Mouse (Mus musculus) kidney, postnatal 0 days (tissue): ENCODE results near the gene Gm29427. TPM values are rescaled to one million over a fixed set of nuclear protein-coding genes. Genes with fewer than 3 reads are reported as not detected.

Experiments used
- ATAC-seq: fragments of 200-750 bp; cut with Nextera tagmentation; replicated peaks from 2 replicates; pipeline ENCODE4 v1.8.0; 2017; ENCODE audit warnings: low read depth, moderate number of reproducible peaks, moderate TSS enrichment, moderate library complexity; ENCODE audit not compliant: low FRiP score
- DNase-seq: peaks from one replicate; pipeline ENCODE4 v3.0.0-alpha.2; 2016; ENCODE audit warnings: low spot score
- H3K27ac ChIP-seq: fragments of 300-500 bp; sonication (generic); 2 replicates; pipeline ENCODE4 v1.5.1; 2014; ENCODE audit warnings: mild to moderate bottlenecking
- H3K27me3 ChIP-seq: fragments of 300-500 bp; sonication (generic); 2 replicates; pipeline ENCODE4 v1.6.1; 2014; ENCODE audit warnings: low read length, mixed read lengths; ENCODE audit not compliant: insufficient read depth
- H3K36me3 ChIP-seq: fragments of 300-500 bp; sonication (generic); 2 replicates; pipeline ENCODE4 v1.6.1; 2014; ENCODE audit warnings: low read length, mixed read lengths; ENCODE audit not compliant: insufficient read depth
- H3K4me1 ChIP-seq: fragments of 300-500 bp; sonication (generic); replicated peaks from 2 replicates; pipeline ENCODE4 v1.6.1; 2014; ENCODE audit warnings: antibody characterized with exemption, low read length, mixed read lengths; ENCODE audit not compliant: insufficient read depth
- H3K4me2 ChIP-seq: fragments of 300-500 bp; sonication (generic); 2 replicates; pipeline ENCODE4 v1.6.1; 2014; ENCODE audit warnings: mild to moderate bottlenecking, low read length, moderate library complexity, mixed read lengths
- H3K4me3 ChIP-seq: fragments of 300-500 bp; sonication (generic); replicated peaks from 2 replicates; pipeline ENCODE4 v1.5.1; 2014; ENCODE audit warnings: low read depth, low read length
- H3K9ac ChIP-seq: fragments of 300-500 bp; sonication (generic); 2 replicates; pipeline ENCODE4 v1.6.1; 2014; ENCODE audit warnings: low read depth, low read length
- H3K9me3 ChIP-seq: fragments of 300-500 bp; sonication (generic); replicated peaks from 2 replicates; pipeline ENCODE4 v1.6.1; 2016; ENCODE audit warnings: low read length, inconsistent platforms, mixed read lengths
- CTCF ChIP-seq: IDR thresholded peaks from 2 replicates; pipeline ENCODE4 v1.5.1; 2016; ENCODE audit warnings: antibody characterized with exemption, low read depth, mild to moderate bottlenecking, moderate library complexity
- whole genome bisulfite sequencing: fragments of 180-500 bp; shearing (Covaris S2); extraction: QIAGEN DNeasy Blood & Tissue Kit; methylation state at CpG from one replicate; pipeline ENCODE4 v1.1.7; 2014; 5-methylcytosine and 5-hydroxymethylcytosine counted together
- polyA plus RNA-seq: library from polyadenylated mRNA; unstranded; fragments of >200 nt; fragmentation: Nextera tagmentation; extraction: Ambion mirVana; gene quantifications from 2 replicates; pipeline ENCODE4 v1.2.1, GENCODE M21; 2015

Gene Gm29427
- polyA plus RNA-seq, 1 experiment from 2014 or later: not detected

DNA sequence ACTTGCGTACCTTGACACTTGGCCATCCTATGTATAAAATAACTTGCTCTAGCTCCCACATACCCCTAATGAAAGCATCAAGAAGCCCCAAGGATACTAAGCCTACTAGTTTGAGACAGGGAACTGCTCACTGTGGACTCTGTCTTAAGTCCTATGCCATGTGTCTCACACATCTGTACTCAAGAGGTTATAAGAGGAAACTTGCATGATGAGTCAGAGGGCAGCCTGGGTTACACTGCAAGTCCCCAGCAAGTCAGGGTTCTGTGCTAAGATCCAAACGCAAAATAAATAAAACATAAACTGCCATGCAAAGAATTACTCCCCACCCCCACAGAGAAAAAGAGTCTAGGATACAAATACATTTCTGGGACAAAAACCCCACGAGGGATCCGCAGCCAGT is 1.6 kb downstream of the Gm29427 start:
- Histone ChIP-seq H3K4me2 (no peak overlapping the region), H3K27me3 (no peaks in the 10 kb centered on the region), H3K27ac (no peak overlapping the region), H3K9ac (no peak overlapping the region), H3K9me3 (no peaks in the 10 kb centered on the region), H3K4me3 (no peak overlapping the region), H3K36me3 (no peaks in the 10 kb centered on the region), H3K4me1 (peaks cover 11% of the 10 kb centered on the region)
- DNase-seq (no peak), ATAC-seq (no peak)
- WGBS: 84% methylated on average over 4 of the region's 4 CpGs
- TF ChIP-seq CTCF: no peak

DNA sequence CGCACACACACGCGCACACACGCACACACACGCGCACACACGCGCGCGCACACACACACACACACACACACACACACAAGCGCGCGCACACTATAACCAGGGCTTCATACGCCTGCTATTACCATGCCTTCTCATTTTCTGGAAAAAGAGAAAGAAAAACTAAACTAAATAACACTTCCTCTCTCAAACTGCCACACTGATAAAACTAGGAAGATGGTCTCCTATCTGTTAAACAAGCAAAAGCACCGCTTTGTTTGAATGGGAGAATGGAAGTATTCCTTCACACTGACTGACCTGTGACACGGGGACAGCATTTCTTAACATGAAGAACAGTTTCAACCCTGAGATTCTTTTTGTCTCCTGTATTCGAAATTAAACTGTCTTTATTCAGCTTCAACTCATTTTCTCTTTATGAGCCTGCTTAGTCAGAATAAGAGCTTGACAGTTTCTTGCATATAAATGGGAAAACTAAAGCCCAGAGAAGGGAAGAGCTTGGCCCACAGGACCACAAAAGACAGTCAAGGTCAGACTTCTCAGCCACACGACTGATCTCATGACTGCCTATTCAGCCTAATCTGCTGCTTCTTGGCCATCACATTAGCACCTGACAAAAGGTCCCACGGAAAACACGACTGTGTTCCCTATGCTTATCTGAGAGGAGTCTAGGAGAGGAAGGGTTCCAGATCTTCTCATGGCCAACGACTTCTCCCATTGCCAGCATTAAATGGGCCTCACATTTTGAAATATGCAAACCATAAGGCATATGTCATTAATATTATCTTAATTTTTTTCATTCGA is 5.1 kb downstream of the Gm29427 start:
- no peak for TF ChIP-seq CTCF
- no peak overlapping the region for H3K4me2 ChIP-seq
- ATAC-seq (no peak), DNase-seq (no peak)
- no peak overlapping the region for H3K4me3 ChIP-seq
- H3K27me3 ChIP-seq: no peaks in the 10 kb centered on the region
- H3K27ac ChIP-seq: no peak overlapping the region
- H3K4me1 ChIP-seq: peaks cover 3% of the 10 kb centered on the region; the same call in 1 of the 2 replicates
- H3K9ac ChIP-seq: no peak overlapping the region
- H3K9me3 ChIP-seq: no peaks in the 10 kb centered on the region
- 94% methylated on average over 22 of the region's 22 CpGs for WGBS
- 0 out of 2 replicates have a peak, but pooled peaks cover 4% of the 10 kb centered on the region for H3K36me3 ChIP-seq

DNA sequence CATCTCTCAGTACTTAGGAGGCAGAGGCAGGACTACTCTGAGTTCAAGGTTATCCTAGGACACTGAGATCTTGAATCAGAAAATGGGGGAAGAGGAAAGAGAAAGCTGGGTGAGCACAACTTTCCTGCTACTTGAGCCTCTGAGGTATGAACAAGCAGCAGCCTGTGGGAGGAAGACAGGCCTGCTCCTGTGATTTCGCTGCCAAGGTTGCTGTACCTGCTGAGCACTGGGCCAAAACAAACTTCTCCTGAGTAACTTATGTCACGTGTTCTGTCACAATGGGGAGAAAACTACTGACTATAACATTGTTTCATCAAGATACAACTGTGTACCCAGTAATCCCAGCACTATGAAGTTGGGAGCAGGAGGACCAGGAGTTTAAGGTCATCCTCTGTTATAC is 12.0 kb downstream of the Gm29427 start:
- Histone ChIP-seq H3K4me1 (no peaks in the 10 kb centered on the region), H3K4me2 (no peak overlapping the region), H3K36me3 (peaks cover 40% of the 10 kb centered on the region; the same call in 1 of the 2 replicates), H3K4me3 (no peak overlapping the region), H3K27ac (no peak overlapping the region), H3K9me3 (no peaks in the 10 kb centered on the region), H3K9ac (no peak overlapping the region), H3K27me3 (no peaks in the 10 kb centered on the region)
- WGBS: 60% methylated on average over 2 of the region's 2 CpGs
- DNase-seq (no peak), ATAC-seq (no peak)
- TF ChIP-seq CTCF: no peak

DNA sequence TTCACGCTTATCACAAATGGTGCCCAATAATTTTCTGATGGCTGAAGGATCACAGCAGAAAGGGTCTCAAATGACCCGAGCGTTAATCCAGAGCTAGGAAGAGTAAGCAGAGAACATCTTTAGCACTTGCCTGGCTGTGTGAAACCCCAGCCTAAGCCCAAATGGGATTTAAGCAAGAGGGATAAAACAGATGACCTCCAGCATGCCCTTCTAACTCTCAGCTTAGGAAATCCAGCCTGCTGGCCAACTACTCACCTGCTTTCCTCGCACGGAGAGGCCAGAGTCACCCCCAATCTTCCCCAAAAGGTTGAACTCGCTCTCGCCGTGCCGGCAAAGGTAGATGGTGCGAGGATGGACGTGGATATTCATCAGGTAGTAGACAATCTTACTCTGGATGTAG is 13.6 kb downstream of the Gm29427 start:
- ATAC-seq (no peak), DNase-seq (no peak)
- peaks cover 48% of the 10 kb centered on the region for H3K36me3 ChIP-seq

DNA sequence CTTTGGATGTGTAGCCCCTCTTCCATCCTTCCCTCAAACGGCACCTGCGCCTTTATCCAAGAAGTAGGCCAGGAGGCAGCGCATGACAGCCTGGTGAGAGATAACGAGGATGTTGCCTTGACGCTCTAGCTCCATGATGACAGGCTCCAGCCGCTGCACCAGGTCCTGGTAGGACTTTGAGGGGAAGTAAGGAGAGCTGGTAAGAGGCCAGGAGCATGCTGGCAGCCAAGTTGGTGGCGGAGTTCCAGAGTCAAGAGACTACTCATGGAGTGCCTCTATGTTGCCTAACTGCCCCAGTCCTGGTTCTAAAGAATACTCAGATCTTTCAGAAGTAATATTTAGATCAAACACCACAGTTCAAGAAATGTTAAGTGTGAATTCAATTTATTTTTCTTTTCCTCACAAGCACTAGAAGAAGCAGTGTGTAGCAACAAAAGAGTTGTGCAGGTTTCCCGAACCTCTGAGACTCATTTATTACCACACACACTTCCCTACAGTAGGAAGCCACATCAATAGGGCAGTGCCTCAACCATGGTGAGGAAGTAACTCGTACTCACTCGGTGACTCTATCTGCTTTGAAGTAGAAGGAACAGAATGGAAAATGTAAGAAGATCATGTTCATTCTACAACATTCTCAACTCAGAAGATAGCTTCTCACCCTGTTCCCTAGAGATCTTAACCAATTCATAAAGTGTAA is 15.5 kb downstream of the Gm29427 start:
- H3K36me3 ChIP-seq: peaks cover 43% of the 10 kb centered on the region
- ATAC-seq: no peak
- no peak overlapping the region for H3K27ac ChIP-seq
- no peak overlapping the region for H3K9ac ChIP-seq
- no peaks in the 10 kb centered on the region for H3K4me1 ChIP-seq
- WGBS: 92% methylated on average over 10 of the region's 10 CpGs
- no peak for DNase-seq
- H3K9me3 ChIP-seq: no peaks in the 10 kb centered on the region
- H3K4me3 ChIP-seq: no peak overlapping the region
- no peak for TF ChIP-seq CTCF
- H3K4me2 ChIP-seq: no peak overlapping the region
- H3K27me3 ChIP-seq: no peaks in the 10 kb centered on the region

More for the DNA sequence above, 13.6 kb downstream of the Gm29427 start:
- H3K9ac ChIP-seq: no peak overlapping the region
- H3K4me3 ChIP-seq: no peak overlapping the region
- no peak for TF ChIP-seq CTCF
- H3K4me1 ChIP-seq: no peaks in the 10 kb centered on the region
- no peak overlapping the region for H3K27ac ChIP-seq
- no peaks in the 10 kb centered on the region for H3K27me3 ChIP-seq
- no peaks in the 10 kb centered on the region for H3K9me3 ChIP-seq
- H3K4me2 ChIP-seq: no peak overlapping the region
- WGBS: 95% methylated on average over 11 of the region's 11 CpGs

DNA sequence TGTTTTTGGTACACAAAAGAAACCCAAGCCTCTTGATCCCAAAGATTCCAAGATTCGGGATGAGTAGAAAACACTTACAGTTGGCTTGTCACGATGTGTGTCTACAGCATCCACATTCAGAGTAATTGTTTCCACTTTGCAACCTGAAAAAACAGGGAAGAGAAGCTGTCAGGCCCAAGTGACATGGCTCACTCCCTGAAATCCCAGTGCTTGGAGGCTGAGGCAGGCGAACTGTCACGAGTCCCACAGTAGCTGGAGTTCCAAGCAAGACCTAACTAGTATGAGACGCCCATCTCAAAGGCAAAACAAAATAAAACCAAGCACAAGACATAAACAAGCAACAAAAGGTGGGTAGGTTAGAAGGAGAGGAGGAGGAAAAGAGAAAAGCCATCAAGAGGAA is 17.0 kb downstream of the Gm29427 start:
- Histone ChIP-seq H3K36me3 (peaks cover 50% of the 10 kb centered on the region), H3K4me3 (no peak overlapping the region), H3K9ac (no peak overlapping the region), H3K4me2 (no peak overlapping the region), H3K27ac (no peak overlapping the region), H3K4me1 (no peaks in the 10 kb centered on the region), H3K9me3 (no peaks in the 10 kb centered on the region), H3K27me3 (no peaks in the 10 kb centered on the region)
- TF ChIP-seq CTCF: no peak
- ATAC-seq (no peak), DNase-seq (no peak)
- 87% methylated on average over 5 of the region's 5 CpGs for WGBS
